Comparison of ENCODE assay signal across 8 mouse cellular contexts in the genomic region with DNA sequence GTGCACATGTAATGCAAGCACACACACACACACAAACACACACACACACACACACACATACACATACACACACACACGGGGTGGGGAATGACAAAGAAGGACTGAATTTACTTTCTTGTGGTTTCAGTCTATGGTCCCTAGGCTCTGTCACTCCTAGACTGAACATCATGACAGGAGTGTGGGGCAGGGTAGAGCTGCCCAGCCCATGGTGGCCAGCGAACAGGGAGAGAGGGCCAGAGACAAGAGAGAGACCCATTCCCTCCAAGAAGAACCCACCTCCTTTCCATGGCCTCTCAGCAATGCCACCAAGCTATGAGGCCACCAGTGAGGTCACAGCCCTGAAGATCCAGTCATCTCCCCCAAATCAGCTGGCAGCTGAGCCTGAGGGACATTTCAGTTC.
DNase-seq lines count a peak whose midpoint lies in the region; ATAC-seq lines count a peak whose summit lies in the region.

No protein-coding gene starts in this region.

- no peak overlapping the region for H3K9ac ChIP-seq in lung, embryonic 15.5 days
- H3K9ac ChIP-seq in hindbrain, embryonic 11.5 days (ENCODE audit: low read depth, low read length): no peak overlapping the region
- H3K9ac ChIP-seq in limb, embryonic 15.5 days: no peak overlapping the region
- H3K9ac ChIP-seq in neural tube, embryonic 15.5 days (replicated peaks): no peak overlapping the region

- H3K4me2 ChIP-seq in lung, embryonic 15.5 days: peak overlapping the region; percentile 58; the same call in 1 of the 2 replicates
- no peak overlapping the region for H3K4me2 ChIP-seq in hindbrain, embryonic 11.5 days (replicated peaks; ENCODE audit: low read depth, low read length)
- peak overlapping the region; percentile 44 for H3K4me2 ChIP-seq in limb, embryonic 15.5 days
- no peak overlapping the region for H3K4me2 ChIP-seq in neural tube, embryonic 15.5 days

- peak overlapping the region; percentile 80 for H3K27ac ChIP-seq in lung, embryonic 15.5 days
- 0 out of 2 replicates have a peak overlapping the region, but pooled peaks have one; percentile 42 for H3K27ac ChIP-seq in hindbrain, embryonic 11.5 days (ENCODE audit: low read depth, low read length)
- peak overlapping the region; percentile 79 for H3K27ac ChIP-seq in limb, embryonic 15.5 days
- 0 out of 2 replicates have a peak overlapping the region, but pooled peaks have one; percentile 11 for H3K27ac ChIP-seq in neural tube, embryonic 15.5 days (replicated peaks)

- H3K4me1 ChIP-seq in lung, embryonic 15.5 days: peaks cover 36% of the 10 kb centered on the region
- H3K4me1 ChIP-seq in hindbrain, embryonic 11.5 days (replicated peaks; ENCODE audit: control insufficient read depth, insufficient read depth, low read length): peaks cover 5% of the 10 kb centered on the region; the same call in 1 of the 2 replicates
- peaks cover 30% of the 10 kb centered on the region for H3K4me1 ChIP-seq in limb, embryonic 15.5 days
- peaks cover 21% of the 10 kb centered on the region for H3K4me1 ChIP-seq in neural tube, embryonic 15.5 days

- H3K36me3 ChIP-seq in lung, embryonic 15.5 days: no peaks in the 10 kb centered on the region
- no peaks in the 10 kb centered on the region for H3K36me3 ChIP-seq in hindbrain, embryonic 11.5 days (ENCODE audit: control insufficient read depth, insufficient read depth, low read length)
- no peaks in the 10 kb centered on the region for H3K36me3 ChIP-seq in limb, embryonic 15.5 days
- no peaks in the 10 kb centered on the region for H3K36me3 ChIP-seq in neural tube, embryonic 15.5 days

- ATAC-seq in lung, embryonic 15.5 days (ENCODE audit: borderline replicate concordance, extremely low read depth, low FRiP score, low TSS enrichment): peak; percentile 15; the same call in 1 of the 2 replicates
- ATAC-seq in hindbrain, embryonic 11.5 days (ENCODE audit: low FRiP score): no peak; the same call in 1 of the 2 replicates
- no peak for ATAC-seq in limb, embryonic 15.5 days (ENCODE audit: insufficient number of reproducible peaks, low FRiP score, low TSS enrichment, low read depth)
- ATAC-seq in neural tube, embryonic 15.5 days (ENCODE audit: low FRiP score): 0 out of 2 replicates have a peak, but pooled peaks have one; percentile 32

- peaks cover 17% of the 10 kb centered on the region for H3K27me3 ChIP-seq in lung, embryonic 15.5 days
- peaks cover 6% of the 10 kb centered on the region; the same call in 1 of the 2 replicates for H3K27me3 ChIP-seq in hindbrain, embryonic 11.5 days (ENCODE audit: control insufficient read depth, insufficient read depth, low read length)
- H3K27me3 ChIP-seq in limb, embryonic 15.5 days: no peaks in the 10 kb centered on the region
- peaks cover 3% of the 10 kb centered on the region; the same call in 1 of the 2 replicates for H3K27me3 ChIP-seq in neural tube, embryonic 15.5 days (replicated peaks)

- H3K4me3 ChIP-seq in lung, embryonic 15.5 days: no peak overlapping the region
- no peak overlapping the region for H3K4me3 ChIP-seq in hindbrain, embryonic 11.5 days (ENCODE audit: low read depth, low read length)
- H3K4me3 ChIP-seq in limb, embryonic 15.5 days: no peak overlapping the region
- no peak overlapping the region for H3K4me3 ChIP-seq in neural tube, embryonic 15.5 days (replicated peaks)

- no peak for DNase-seq in lung, postnatal 36 days
- no peak for DNase-seq in hindbrain, embryonic 11.5 days (ENCODE audit: low spot score)
- no peak for DNase-seq in adrenal gland, postnatal 10 days
- no peak for DNase-seq in cerebellum, adult 18-20 months
- no peak for DNase-seq in thymus, postnatal 0 days (ENCODE audit: low spot score)

- 51% methylated on average over 2 of the region's 2 CpGs for WGBS in lung, embryonic 15.5 days
- WGBS in hindbrain, embryonic 11.5 days: 84% methylated on average over 2 of the region's 2 CpGs
- WGBS in limb, embryonic 15.5 days: 57% methylated on average over 2 of the region's 2 CpGs
- 59% methylated on average over 2 of the region's 2 CpGs for WGBS in neural tube, embryonic 15.5 days

- no peaks in the 10 kb centered on the region for H3K9me3 ChIP-seq in lung, embryonic 15.5 days
- H3K9me3 ChIP-seq in hindbrain, embryonic 11.5 days (ENCODE audit: control insufficient read depth, low read length): no peaks in the 10 kb centered on the region
- H3K9me3 ChIP-seq in limb, embryonic 15.5 days: no peaks in the 10 kb centered on the region
- H3K9me3 ChIP-seq in neural tube, embryonic 15.5 days (replicated peaks): no peaks in the 10 kb centered on the region

Comparison
In these comparisons a context has a peak if more than half of its experiments do, and no peak if none do; other contexts are left out.
1. ATAC-seq: peak in lung, embryonic 15.5 days (single experiment) and neural tube, embryonic 15.5 days (single experiment); none in hindbrain, embryonic 11.5 days (single experiment) and limb, embryonic 15.5 days (single experiment).
2. H3K27ac ChIP-seq: peak in every context shown above with its lines; median percentile 80 in lung, embryonic 15.5 days; 79 in limb, embryonic 15.5 days; 42 in hindbrain, embryonic 11.5 days; 11 in neural tube, embryonic 15.5 days.
3. H3K4me2 ChIP-seq: peak in lung, embryonic 15.5 days (single experiment) and limb, embryonic 15.5 days (single experiment); none in hindbrain, embryonic 11.5 days (single experiment) and neural tube, embryonic 15.5 days (single experiment).